Mouse (Mus musculus): ENCODE results near the gene Olfr1354. TPM values are rescaled to one million over a fixed set of nuclear protein-coding genes. Genes with fewer than 3 reads are reported as not detected.

Gene Olfr1354
- not detected for polyA plus RNA-seq (2014; fragmentation: Illumina TruSeq; extraction: RNeasy Lipid Tissue Mini Kit (QIAGEN cat#74804); ENCODE audit: low replicate concordance)

GRCm38 (mm10) chr10:78912871-78913270 is at the start of gene Olfr1354:
Gene Olfr1354 (plus strand): TSS chr10:78913171.

GRCm38 (mm10) chr10:78875240-78875639 is 37.7 kb upstream of the Olfr1354 start, which contains the start of gene Olfr1355:
Gene Olfr1355 (plus strand): TSS chr10:78875540.

GRCm38 (mm10) chr10:78950336-78950735 is 37.4 kb downstream of the Olfr1354 start, which contains the start of gene Olfr8:
Gene Olfr8 (plus strand): TSS chr10:78950636.

GRCm38 (mm10) chr10:78963009-78963408 is 50.0 kb downstream of the Olfr1354 start, which contains the start of gene Olfr1353:
Gene Olfr1353 (plus strand): TSS chr10:78963309.

Other genes starting within 250 kb of the Olfr1354 start
- 0.45 TPM for gene Casp14, start 194.9 kb upstream of the Olfr1354 start, polyA plus RNA-seq (2014; fragmentation: Illumina TruSeq; extraction: RNeasy Lipid Tissue Mini Kit (QIAGEN cat#74804); ENCODE audit: low replicate concordance)
- gene Ccdc105, start 160.1 kb upstream of the Olfr1354 start, polyA plus RNA-seq (2014; fragmentation: Illumina TruSeq; extraction: RNeasy Lipid Tissue Mini Kit (QIAGEN cat#74804); ENCODE audit: low replicate concordance): not detected
- gene Slc1a6, start 132.7 kb upstream of the Olfr1354 start, polyA plus RNA-seq (2014; fragmentation: Illumina TruSeq; extraction: RNeasy Lipid Tissue Mini Kit (QIAGEN cat#74804); ENCODE audit: low replicate concordance): not detected
- gene Olfr1356, start 61.0 kb upstream of the Olfr1354 start, polyA plus RNA-seq (2014; fragmentation: Illumina TruSeq; extraction: RNeasy Lipid Tissue Mini Kit (QIAGEN cat#74804); ENCODE audit: low replicate concordance): not detected
- gene Olfr1355, start 37.6 kb upstream of the Olfr1354 start, polyA plus RNA-seq (2014; fragmentation: Illumina TruSeq; extraction: RNeasy Lipid Tissue Mini Kit (QIAGEN cat#74804); ENCODE audit: low replicate concordance): not detected
- gene Olfr8, start 37.5 kb downstream of the Olfr1354 start, polyA plus RNA-seq (2014; fragmentation: Illumina TruSeq; extraction: RNeasy Lipid Tissue Mini Kit (QIAGEN cat#74804); ENCODE audit: low replicate concordance): not detected
- gene Olfr1353, start 50.1 kb downstream of the Olfr1354 start, polyA plus RNA-seq (2014; fragmentation: Illumina TruSeq; extraction: RNeasy Lipid Tissue Mini Kit (QIAGEN cat#74804); ENCODE audit: low replicate concordance): not detected
- not detected for gene Olfr1352, start 67.9 kb downstream of the Olfr1354 start, polyA plus RNA-seq (2014; fragmentation: Illumina TruSeq; extraction: RNeasy Lipid Tissue Mini Kit (QIAGEN cat#74804); ENCODE audit: low replicate concordance)
- gene Olfr1351, start 99.3 kb downstream of the Olfr1354 start, polyA plus RNA-seq (2014; fragmentation: Illumina TruSeq; extraction: RNeasy Lipid Tissue Mini Kit (QIAGEN cat#74804); ENCODE audit: low replicate concordance): not detected
- not detected for gene Olfr57, start 115.6 kb downstream of the Olfr1354 start, polyA plus RNA-seq (2014; fragmentation: Illumina TruSeq; extraction: RNeasy Lipid Tissue Mini Kit (QIAGEN cat#74804); ENCODE audit: low replicate concordance)
- gene 2610008E11Rik, start 184.4 kb downstream of the Olfr1354 start, polyA plus RNA-seq (2014; fragmentation: Illumina TruSeq; extraction: RNeasy Lipid Tissue Mini Kit (QIAGEN cat#74804); ENCODE audit: low replicate concordance): 36.0 TPM
- gene Vmn2r80, start 235.6 kb downstream of the Olfr1354 start, polyA plus RNA-seq (2014; fragmentation: Illumina TruSeq; extraction: RNeasy Lipid Tissue Mini Kit (QIAGEN cat#74804); ENCODE audit: low replicate concordance): not detected